Mouse (Mus musculus): ENCODE data around the gene Ccl22.

DNA sequence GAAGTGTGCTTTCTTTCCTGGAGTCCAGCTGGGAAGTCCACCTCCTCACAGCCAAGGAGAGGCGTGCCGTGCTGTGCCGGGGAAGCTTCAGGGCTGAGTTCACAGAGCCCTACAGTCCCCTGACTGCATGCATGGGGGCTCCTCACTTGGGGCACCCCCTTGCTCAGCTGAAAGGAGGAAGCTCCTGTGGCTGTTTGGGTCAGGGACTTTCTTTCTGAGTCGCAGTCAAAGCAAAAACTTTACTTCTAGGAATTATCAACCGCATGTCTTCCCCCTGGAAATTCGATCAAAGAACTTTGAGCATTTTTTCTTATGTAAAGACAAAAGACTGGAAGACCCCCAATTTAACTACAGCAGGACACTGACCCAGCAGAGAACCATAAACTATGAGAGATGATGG, 5.6 kb upstream of the Ccl22 start:
- no peak for TF ChIP-seq CTCF (IDR thresholded peaks at IDR 0.05; ENCODE audit: low read depth, low read length)
- TF ChIP-seq POLR2A (IDR thresholded peaks at IDR 0.05; ENCODE audit: extremely low read depth, insufficient read depth, low read length), result no peak

Measured in liver, adult 2 months (tissue).